Mouse (Mus musculus): ENCODE results near the gene Papola.
"Not testable (repeated sequence)": the region's sequence is repeated elsewhere in the genome, so short reads cannot be mapped to it uniquely, and the experiment has no call there.

Papola gene

DNA sequence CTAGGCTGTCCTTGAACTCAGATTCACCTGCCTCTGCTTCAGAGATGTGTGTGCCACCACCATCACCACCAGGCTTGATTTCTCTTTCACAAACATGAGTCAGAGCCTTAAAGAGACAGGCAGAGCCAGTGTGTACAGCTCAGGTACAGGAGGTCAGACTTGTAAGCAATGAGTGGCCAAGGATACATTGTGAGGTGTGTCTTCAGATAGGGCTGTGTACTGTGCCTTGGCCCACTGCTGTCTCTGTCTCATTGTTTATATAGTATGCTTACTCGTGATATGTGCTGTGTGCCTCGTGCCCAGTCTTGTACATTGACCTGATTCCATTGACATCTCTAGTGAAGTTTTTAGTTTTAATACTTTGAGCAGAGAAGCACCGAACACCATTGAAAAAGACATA lies 21.3 kb downstream of the Papola start:
- DNase-seq (ENCODE audit: low read depth), result no peak

DNA sequence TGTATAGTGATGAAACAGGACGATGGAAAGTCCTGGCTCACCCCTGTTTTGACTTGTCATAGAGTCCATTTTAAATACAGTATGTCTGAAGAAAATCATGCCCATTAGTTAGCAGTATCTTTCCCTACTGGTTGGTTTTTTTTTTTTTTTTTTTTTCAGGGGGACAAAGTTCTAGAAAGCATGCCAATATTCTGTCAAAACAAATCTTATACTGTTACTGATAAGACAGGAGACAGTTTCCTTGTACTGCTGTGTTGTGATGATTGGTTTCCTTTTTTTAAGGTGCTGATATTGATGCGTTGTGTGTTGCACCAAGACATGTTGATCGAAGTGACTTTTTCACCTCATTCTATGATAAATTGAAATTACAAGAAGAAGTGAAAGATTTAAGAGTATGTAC lies 21.7 kb downstream of the Papola start:
- no peak for DNase-seq (ENCODE audit: low read depth)

DNA sequence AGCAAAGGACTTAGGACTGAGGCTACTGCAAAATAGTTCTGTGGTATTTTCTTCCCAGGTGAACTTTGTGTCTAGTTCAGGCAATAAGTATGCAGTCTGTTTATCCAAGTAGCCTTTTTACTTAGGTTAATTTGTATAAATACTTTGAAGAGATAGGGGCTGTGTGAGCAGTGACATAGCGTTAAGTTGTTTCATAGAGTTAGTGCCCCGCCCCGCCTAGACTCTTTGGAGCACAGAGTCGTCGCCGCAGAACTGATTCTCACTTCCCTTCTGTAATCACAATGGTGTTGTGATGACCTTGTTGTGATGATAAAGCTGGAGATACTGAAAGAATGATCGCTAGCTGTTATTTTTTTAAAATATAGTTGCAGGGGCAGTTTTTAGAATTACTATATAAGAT lies 22.9 kb downstream of the Papola start:
- no peak for DNase-seq (ENCODE audit: low read depth)

DNA sequence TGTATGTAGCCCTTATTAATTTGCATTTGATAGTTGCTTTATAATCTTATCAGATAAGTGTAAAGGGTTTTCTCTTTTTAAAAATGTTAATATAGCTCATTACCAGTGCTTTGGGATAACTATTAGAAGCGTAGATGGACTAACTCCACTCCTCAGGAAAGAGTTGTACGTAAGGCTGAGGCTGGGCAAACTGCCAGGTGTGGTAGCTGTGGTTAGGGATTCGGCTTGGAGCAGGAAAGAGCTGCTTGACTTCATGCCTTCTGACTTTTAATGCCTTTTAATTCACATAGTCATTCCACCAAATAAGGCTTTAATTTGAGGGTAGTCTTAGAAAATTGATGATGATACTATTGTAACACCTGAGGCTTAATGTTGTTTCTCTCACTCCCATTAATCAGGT lies 24.5 kb downstream of the Papola start:
- no peak for DNase-seq (ENCODE audit: low read depth)

DNA sequence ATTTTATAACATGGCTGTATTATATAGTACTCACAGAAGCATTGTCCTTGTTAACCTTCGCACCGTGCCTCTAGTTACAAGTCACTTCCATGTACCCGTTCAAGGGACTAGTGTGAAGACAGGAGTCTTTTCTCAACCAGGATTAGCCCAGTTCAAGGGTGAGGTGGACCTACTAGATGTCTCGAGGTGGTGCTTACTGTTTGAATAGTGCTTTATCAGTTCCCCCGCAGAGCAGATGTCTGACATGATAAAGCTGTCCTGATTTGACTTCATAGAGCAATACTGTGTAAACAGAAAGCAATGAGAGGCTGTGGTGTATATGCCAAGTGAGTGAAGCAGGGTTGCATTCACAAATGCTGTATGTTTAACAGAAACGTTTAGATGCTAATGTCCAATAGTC lies 26.1 kb downstream of the Papola start:
- DNase-seq (ENCODE audit: low read depth), result no peak

DNA sequence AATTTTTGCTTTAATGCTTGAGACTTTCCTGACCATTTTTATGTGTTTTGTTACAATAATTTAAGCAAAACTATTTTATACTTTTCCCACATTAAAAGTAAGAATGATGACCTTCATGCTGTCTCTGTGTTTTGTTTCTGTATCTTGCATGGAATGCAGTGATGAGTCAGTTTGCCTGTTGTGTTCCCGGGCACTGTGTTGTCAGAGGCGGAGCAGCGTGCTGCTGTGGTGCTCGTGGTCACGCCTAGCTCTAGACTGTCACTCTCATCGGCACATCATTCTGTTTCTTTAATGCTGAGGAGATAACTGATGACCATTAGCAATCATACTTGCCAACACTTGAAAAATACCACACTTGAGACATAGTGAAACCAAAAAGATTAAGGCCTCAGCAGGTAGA lies 29.5 kb downstream of the Papola start:
- DNase-seq (ENCODE audit: low read depth), result no peak

DNA sequence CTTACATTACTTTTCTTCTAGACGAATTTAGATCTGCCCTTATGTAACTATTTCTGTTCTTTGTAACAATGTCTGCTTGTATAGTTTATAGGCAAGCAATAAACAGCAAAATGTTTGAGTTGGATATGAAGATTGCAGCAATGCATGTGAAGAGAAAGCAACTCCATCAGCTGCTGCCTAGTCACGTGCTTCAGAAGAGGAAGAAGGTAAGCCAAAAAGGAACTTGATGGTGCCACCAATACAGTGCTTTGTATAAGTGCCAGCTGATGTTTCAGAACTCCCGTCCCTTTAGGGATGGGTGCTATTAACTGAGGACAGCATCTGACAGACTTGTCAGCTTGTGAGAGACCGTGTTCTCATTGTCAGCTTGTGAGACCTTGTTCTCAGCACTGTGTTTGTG lies 39.0 kb downstream of the Papola start:
- no peak for DNase-seq (ENCODE audit: low read depth)

DNA sequence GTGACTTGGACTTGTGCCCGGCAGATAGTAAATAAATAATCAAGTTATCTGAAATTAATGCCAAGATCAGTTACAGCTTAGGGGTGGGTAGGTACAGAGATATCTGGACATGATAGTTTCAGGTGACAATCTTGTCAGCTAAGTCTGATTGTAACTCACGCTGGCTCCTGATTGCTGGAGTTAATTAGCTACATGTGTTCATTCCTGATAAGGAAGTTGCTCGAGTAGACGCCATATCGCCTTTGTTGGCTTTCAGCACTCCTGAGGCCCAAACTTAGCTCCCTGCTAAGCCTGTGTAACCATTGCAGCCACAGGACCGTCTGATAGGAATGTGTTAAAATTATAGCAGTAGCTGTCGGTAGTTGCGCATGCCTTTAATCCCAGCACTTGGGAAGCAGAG lies 40.2 kb downstream of the Papola start:
- DNase-seq (ENCODE audit: low read depth), result no peak

DNA sequence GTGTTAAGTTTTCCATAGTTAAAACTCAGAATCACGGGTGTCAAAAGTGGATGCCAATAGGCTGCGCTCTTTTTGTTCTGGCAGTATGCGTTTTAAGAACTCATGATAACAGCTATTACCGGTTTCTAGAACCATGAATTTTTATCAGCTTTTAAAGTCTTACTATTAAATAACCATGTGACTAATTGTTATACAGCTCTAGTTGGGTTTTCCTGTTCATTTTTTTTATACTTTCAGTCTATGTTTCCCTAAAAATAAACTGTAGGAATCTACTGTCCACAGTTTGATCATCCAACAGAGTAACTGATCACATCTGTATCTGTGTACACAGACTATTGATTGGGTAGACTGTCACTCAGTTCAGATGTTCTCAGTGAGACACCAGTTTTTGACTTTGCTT lies 40.8 kb downstream of the Papola start:
- DNase-seq (ENCODE audit: low read depth), result no peak

DNA sequence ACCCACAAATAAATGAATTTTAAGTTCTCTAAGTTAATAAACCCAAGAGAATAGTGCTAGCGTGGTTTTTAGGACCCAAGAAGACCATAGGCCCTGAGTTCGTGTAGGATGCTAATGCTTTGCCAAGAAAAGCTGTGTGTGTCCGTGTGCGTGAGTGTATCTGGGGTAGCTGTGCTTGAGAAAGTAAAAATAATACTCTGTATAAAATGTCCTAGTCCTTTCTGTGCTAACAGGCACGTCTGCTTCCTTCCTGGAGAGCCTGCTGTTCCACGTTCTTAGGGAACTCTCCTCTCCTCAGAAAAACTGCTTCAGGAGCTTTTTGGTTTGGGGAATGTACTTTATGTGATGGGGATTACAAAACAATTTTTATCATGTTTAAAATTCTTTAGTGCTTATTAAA lies 48.0 kb downstream of the Papola start:
- DNase-seq (ENCODE audit: low read depth), result no peak

DNA sequence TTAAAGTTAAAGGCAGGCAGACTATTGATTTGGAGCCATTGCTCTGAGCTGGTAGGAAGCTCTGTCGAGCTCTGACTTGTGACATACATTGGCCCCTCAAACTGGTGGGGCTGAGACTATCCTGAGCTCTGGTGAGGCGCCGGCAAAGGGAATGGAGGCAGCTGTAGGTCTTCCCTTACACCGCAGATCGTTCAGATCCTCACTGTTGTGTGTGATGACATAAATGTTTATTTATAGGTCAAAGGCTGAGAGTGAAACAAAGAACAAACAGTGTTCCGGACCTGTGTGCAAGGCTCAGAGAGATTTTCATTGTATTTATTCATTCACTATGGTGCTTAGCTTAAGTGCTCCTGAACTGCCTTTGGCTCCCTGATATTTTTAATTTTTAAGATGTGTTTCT lies 50.4 kb downstream of the Papola start:
- DNase-seq (ENCODE audit: low read depth), result no peak

DNA sequence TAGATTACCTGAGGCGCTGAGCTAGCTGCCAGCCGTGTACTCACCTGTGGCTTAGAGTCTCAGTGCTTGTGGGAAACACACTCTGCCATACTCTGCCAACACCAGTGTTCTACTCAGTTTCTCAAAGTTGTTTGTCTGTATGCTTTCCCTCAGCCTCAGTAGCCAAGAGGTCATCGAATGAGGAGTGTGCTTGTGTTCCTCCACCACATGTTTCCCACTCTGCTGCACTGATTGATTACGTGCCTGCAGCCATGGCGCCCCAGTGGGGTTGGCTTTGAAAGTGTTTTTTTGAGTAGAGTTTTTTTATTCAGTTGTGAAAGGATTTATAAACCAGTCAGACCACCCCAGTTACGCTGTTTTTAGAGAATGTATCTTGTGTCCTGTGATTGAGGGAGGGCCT lies 51.1 kb downstream of the Papola start:
- no peak for DNase-seq (ENCODE audit: low read depth)

DNA sequence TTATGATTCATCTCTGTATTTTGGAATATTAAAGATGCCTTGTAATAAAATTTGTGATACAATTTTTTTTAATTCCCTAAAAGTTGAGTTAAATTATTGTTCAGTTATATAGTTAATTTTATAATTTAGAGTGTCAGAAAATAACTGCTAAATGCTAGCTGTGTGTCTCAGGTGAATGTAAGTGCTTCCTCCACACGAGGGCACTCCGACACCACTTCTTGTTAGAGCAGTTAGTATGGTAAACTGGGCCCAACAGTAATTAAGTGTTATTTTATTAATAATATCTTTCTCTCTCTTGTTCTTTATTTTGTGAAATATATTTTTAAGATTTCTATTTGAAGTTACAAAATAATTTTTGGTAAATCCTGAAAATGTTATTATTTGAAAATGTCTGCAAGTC lies 51.7 kb downstream of the Papola start:
- DNase-seq (ENCODE audit: low read depth), result peak; percentile 16

DNA sequence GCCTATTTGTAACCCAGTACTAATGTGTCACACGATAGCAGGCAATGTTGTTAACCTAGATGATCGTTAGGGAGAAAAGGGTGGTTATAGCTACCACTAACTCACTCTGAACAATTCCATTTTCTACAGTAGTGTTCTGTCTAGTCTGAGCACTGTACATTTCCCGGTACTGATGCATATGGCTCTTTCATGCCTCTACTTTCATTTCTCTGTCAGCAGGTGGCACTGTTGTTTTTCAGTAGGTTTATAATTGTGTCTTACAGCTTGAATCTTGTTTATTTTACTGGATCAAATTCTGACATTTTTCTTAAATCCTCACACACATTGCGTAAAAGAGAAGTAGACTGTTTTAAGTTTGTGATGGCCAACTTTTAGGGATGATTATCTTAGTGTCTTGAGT lies 54.6 kb downstream of the Papola start:
- peak; percentile 16 for DNase-seq (ENCODE audit: low read depth)

DNA sequence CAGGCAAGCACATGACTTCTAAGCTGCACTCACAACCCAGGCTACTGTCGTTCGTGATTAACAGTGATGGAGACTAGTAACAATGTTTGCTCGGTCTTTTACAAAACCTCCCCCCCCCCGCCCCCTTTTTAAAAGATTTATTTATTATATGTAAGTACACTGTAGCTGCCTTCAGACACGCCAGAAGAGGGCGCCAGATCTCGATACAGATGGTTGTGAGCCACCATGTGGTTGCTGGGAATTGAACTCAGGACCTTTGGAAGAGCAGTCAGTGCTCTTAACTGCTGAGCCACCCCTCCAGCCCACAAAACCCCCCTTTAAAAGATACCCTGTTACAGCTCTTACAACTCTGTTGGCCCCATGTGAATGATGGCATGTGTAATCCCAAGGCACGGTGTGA lies 56.1 kb downstream of the Papola start:
- DNase-seq (ENCODE audit: low read depth), result not testable (repeated sequence)

DNA sequence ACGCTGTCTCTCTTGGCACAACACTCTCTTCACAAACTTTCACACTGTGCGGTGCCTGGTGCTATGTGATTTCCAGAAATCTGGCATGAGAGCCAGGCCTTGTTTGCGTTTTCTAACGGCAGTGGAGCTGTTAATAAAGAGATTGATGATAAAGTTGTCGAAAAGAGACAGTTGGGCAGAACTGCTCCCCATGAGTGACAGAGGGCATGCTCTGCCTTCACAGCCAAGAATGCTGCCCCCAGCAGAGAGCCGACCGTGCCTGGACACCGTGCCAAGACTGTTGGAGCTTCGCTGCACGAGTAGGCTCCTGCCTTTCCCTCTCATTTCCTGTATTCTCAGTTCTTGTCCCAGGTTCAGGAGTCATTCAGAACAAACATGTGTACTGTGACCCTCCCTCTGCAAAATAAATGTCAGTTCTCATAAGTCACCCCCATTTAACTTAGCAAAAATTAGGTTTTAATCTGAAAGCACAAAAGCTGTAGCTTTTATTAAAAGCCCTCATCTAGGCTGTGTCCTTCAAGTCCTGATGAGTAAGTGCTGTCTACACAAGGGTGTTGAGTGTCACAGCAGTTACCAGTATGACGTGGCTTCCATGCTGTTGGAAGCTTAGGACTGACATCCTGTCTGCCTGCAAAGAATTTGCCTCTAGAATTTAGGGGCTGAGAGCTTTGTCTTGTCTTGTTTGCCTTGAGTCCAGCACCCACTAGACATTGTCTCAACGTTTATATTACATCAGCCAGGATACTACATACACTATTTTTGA lies 58.9 kb downstream of the Papola start:
- no peak for DNase-seq (ENCODE audit: low read depth)

DNA sequence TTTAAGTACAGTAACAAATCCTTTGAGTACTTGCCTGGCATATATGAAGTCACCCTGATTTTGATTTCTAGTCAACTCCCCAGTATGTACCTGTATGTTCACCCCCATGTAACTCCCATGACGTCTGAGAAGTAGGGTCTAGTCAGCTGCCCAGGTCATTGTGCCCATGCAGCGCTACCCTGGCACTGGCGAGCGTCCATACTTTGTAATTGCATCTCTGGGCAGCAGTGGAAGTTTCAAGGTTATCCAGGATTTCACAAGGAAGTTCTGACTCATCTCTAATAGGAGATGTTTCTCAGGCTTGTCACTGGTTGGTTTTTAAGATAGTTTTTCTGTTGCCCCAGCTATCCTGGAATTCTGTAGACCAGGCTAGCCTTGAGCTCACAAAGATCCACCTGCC lies 59.9 kb downstream of the Papola start:
- no peak for DNase-seq (ENCODE audit: low read depth)

DNA sequence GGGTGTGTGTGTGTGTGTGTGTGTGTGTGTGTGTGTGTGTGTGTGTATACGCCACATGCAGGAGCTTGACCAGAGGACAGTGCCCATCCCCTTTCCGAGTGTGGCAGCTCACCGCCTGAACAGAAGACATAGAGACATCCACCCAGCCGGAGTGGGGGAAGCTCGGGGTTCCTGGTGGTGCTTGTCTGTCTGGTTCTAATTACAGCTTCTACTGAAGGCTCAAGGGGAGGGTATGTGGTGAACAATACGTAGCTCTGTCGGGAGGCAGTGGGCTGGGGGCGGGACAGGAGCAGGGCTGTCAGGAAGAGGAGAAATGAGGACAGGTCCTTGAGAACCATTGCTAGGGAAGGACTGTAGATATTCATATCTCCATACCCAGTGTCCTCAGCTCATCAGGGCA lies 64.6 kb downstream of the Papola start:
- DNase-seq (ENCODE audit: low read depth), result no peak

DNA sequence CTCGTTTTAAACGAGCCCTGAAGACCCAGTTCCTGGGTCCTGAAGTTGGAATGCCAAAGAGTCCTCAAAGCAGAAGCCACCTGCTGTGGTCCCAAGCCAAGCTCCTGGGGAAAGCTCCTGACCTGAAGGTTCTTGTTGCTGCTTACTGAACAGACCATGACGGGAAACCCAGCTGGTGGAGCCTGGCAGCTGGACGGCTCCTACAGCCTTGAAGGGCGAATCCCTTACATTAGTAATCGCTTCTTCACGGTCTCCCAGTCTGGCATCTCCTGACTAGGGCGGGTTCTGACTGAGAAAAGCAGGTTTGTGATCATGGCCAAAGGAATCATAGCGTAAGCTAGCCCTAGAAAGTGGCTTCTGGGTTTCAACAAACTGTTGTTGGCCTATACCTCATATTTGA lies 66.2 kb downstream of the Papola start:
- no peak for DNase-seq (ENCODE audit: low read depth)

DNA sequence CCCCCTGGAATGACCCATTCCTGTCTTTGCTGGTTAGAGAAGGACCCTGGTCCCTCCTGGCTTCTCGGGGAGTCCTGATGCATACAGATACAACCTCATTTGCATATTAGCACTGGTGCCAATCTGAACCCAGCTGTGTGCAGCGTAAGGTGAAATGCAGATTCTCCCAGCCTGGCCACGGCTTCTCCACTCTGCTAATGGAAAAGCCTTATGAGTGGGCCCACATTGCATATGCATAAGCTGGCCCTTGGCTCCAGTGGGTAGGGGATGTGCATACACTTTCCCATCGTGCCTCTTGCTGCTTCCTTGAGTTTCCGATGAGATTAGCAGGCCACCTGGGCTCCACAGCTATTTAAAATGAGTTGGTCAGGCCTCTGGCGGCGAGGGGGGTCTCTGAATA lies 68.3 kb downstream of the Papola start:
- no peak for DNase-seq (ENCODE audit: low read depth)

DNA sequence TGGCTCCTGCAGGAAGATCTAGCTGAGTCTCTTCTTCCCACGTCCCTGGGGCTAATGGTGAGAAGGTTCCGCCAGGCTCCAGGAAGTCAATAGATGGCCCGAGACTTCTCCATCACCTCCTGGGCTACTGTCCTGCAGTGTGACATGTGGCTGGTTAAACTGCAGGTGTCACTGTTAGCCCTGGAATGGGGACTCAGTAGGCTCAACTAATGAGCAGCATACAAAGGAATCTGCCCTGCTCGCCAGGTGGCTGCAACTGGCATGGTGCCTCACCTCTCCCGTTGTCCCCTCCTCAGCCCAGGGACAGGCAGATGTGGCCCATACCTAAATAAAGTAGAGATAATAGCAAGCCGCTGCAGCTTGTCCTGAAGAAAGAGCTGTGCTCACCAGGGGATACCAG lies 70.1 kb downstream of the Papola start:
- no peak for DNase-seq (ENCODE audit: low read depth)

DNA sequence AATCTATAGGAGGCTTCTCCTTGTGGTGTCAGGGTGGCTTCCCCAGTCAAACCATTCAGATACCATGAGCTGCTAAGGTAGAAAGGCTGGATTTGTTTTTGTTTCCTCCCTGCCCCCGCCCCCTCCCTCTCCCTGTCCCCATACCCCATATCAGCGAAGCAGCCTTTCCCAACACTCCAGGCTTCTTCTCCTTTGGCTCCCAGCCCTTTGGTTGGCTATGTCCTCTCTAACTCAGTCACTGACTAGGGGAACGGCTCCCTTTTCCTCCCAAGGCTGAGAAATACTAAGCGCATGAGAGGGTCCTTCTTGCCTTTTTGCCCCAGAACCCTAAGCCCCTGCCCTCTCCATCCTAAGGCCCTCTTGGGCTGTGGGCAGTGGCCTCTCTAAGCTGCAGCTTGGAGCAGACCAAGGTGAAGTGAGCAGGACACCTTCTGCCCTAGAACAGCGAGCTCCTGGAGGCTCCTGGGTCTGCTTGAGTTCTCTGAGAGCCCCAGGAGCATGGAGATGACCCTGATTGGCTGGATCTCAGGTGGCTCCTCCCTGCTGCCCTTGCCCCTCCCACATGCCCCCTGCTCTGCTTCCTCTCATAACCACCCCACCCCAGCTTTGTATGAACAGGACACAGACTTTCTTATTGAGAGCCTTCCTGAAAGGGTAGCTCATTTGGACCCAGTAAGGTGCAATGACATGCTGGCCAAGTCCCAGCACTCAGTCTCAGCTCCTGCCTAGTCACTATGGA lies 73.6 kb downstream of the Papola start:
- DNase-seq (ENCODE audit: low read depth), result no peak

DNA sequence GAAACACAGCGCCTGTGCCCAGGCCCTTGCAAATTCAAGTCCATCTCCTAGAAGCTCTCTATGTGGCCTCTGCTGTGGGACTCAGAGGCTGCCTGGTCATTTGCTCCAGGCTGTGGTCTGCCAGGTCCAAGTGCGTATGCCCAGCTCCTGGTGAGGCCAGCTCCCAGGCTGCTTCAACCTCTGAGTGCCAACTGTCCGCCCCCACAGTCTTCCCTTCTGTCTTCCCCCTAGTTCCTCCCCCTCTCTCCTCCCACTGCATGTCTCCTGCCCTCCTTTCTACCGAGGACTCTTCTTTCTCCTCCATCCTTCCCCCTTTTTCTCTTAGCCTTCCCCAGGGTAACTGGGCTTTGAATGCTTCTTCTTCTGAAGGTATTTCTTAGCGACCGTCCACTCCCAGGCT lies 77.6 kb downstream of the Papola start:
- no peak for DNase-seq (ENCODE audit: low read depth)

DNA sequence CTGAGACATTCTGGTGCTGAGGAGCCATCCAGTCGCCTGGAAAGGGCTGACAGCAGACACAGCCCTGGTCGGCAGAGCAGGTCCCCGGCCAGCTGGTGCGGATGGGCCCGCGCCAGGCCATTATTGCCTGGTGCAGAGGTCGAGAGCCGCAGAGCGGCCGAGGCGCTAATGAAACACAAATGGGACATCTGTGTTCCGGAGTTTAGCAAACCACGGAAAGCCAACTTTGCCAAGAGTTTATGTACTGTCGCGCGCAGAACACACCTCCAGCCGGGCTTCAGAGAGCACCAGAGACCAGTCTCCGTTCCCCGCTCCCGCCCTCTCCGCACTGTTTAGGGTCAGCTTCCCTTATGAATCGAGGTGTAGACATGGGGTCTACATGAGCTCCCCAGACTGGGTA lies 78.1 kb downstream of the Papola start:
- DNase-seq (ENCODE audit: low read depth), result no peak

All from c-Kit-positive CD71-negative TER-119-negative erythroid progenitor cells, embryonic 14.5 days (primary cell).